Mouse (Mus musculus) kidney, embryonic 14.5 days (tissue): ENCODE results near the gene Ahctf1. TPM values are rescaled to one million over a fixed set of nuclear protein-coding genes. Genes with fewer than 3 reads are reported as not detected.

ENCODE experiments used
- ATAC-seq: fragments of 200-750 bp; cut with Nextera tagmentation; 2 replicates; pipeline ENCODE4 v1.8.0; 2017; ENCODE audit warnings: moderate number of reproducible peaks, mild to moderate bottlenecking, moderate TSS enrichment, moderate library complexity; ENCODE audit not compliant: low FRiP score, low TSS enrichment
- H3K27ac ChIP-seq: fragments of 300-500 bp; sonication (generic); 2 replicates; pipeline ENCODE4 v1.5.1; 2014; ENCODE audit warnings: low read depth, mild to moderate bottlenecking, low read length, moderate library complexity, mixed read lengths
- H3K27me3 ChIP-seq: fragments of 300-500 bp; sonication (generic); 2 replicates; pipeline ENCODE4 v1.6.1; 2014; ENCODE audit warnings: mild to moderate bottlenecking, low read length; ENCODE audit not compliant: control insufficient read depth, insufficient read depth
- H3K36me3 ChIP-seq: fragments of 300-500 bp; sonication (generic); 2 replicates; pipeline ENCODE4 v1.6.1; 2014; ENCODE audit warnings: low read length, mixed read lengths; ENCODE audit not compliant: control insufficient read depth, insufficient read depth
- H3K4me1 ChIP-seq: fragments of 300-500 bp; sonication (generic); 2 replicates; pipeline ENCODE4 v1.6.1; 2014; ENCODE audit warnings: low read length, mixed read lengths; ENCODE audit not compliant: control insufficient read depth, insufficient read depth
- H3K4me2 ChIP-seq: fragments of 300-500 bp; sonication (generic); replicated peaks from 2 replicates; pipeline ENCODE4 v1.6.1; 2014; ENCODE audit warnings: low read depth, mild to moderate bottlenecking, low read length
- H3K4me3 ChIP-seq: fragments of 300-500 bp; sonication (generic); 2 replicates; pipeline ENCODE4 v1.5.1; 2014; ENCODE audit warnings: mild to moderate bottlenecking, low read length
- H3K9ac ChIP-seq: fragments of 300-500 bp; sonication (generic); 2 replicates; pipeline ENCODE4 v1.6.1; 2014; ENCODE audit warnings: low read depth, mild to moderate bottlenecking, low read length, moderate library complexity
- H3K9me3 ChIP-seq: fragments of 300-500 bp; sonication (generic); 2 replicates; pipeline ENCODE4 v1.6.1; 2016; ENCODE audit warnings: low read length; ENCODE audit not compliant: control insufficient read depth
- WGBS: fragments of 180-500 bp; shearing (Covaris S2); extraction: QIAGEN DNeasy Blood & Tissue Kit; methylation state at CpG from one replicate; pipeline ENCODE4 v1.1.7; 2014; 5-methylcytosine and 5-hydroxymethylcytosine counted together
- polyA plus RNA-seq: library from polyadenylated mRNA; unstranded; fragments of >200 nt; fragmentation: Nextera tagmentation; extraction: Ambion mirVana; gene quantifications from 2 replicates; pipeline ENCODE4 v1.2.1, GENCODE M21; 2014

Ahctf1 gene
- polyA plus RNA-seq, 1 experiment from 2014 or later: 41.3 TPM

DNA sequence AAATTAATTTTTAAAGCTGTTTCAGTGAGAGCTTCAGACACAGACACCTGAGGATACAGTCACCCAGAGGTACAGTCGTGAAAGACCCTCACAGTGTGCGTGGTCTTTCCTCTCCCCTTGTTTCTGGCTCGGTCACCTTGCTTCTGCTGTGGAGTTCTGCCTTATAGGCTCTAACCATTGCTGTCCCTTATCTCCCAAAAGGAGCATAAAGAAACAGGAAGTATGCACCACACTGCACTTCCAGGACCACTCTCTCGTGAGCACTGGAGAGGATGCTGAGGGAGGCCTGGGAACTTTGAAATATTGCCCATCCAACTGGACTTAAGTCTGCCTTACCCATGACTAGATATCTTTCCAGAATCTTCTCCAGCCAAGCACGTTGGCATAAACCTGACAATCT is 92.7 kb downstream of the Ahctf1 start:
- WGBS: 84% methylated on average over 5 of the region's 5 CpGs
- Histone ChIP-seq H3K4me3 (no peak overlapping the region), H3K4me1 (no peaks in the 10 kb centered on the region)

DNA sequence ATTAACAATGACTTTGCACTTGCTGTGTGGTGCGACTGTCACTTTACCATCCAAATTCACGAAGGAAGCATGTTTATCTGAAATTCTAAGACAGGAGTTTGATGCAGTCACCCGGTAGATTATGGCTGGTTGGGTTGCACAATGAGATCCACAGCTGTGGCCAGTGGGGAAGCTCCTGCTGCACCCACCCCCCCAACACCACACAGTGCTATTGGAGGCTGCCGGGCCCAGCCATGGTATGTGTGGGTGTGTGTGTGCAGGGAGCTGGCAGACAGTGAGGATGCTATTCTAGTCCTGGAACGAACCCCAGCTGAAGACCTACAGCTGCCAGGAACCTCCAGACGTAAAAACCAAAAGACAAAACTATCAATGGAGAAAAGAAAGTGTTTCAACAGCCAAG is 94.1 kb downstream of the Ahctf1 start:
- Histone ChIP-seq H3K9ac (no peak overlapping the region), H3K4me3 (no peak overlapping the region), H3K27ac (no peak overlapping the region), H3K27me3 (no peaks in the 10 kb centered on the region), H3K9me3 (no peaks in the 10 kb centered on the region), H3K36me3 (no peaks in the 10 kb centered on the region), H3K4me1 (no peaks in the 10 kb centered on the region), H3K4me2 (no peak overlapping the region)
- 72% methylated on average over 6 of the region's 6 CpGs for WGBS
- no peak for ATAC-seq

More for the DNA sequence above, 92.7 kb downstream of the Ahctf1 start:
- H3K9me3 ChIP-seq: no peaks in the 10 kb centered on the region
- no peaks in the 10 kb centered on the region for H3K27me3 ChIP-seq
- H3K36me3 ChIP-seq: no peaks in the 10 kb centered on the region
- ATAC-seq: no peak
- H3K27ac ChIP-seq: no peak overlapping the region
- no peak overlapping the region for H3K9ac ChIP-seq
- no peak overlapping the region for H3K4me2 ChIP-seq

GRCm38 (mm10) chr1:179705154-179705553 is 98.3 kb downstream of the Ahctf1 start:
- 91% methylated on average over 6 of the region's 6 CpGs for WGBS
- H3K9me3 ChIP-seq: no peaks in the 10 kb centered on the region
- no peaks in the 10 kb centered on the region for H3K4me1 ChIP-seq
- H3K4me2 ChIP-seq: no peak overlapping the region
- H3K36me3 ChIP-seq: no peaks in the 10 kb centered on the region
- no peak overlapping the region for H3K9ac ChIP-seq
- no peaks in the 10 kb centered on the region for H3K27me3 ChIP-seq
- no peak overlapping the region for H3K4me3 ChIP-seq
- no peak overlapping the region for H3K27ac ChIP-seq
- ATAC-seq: no peak

DNA sequence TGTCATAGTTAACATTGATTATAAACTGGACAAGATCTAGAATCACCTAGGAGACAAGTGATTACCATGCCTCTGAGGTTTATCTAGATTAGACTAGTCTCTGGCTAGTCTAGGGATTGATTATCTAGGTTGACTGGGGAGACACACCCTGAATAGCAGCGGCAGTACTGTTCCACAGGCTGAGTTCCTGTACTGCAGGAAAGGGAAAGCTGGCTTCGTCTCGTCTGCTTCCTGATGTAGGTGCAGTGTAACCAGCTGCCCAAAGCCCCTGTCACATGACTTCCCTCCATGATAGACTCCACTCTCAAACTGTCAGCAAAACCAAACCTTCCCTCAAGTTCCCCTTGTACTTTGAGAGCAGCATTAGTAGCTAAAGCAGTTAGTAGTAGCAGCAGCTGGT is 99.3 kb downstream of the Ahctf1 start:
- Histone ChIP-seq H3K36me3 (no peaks in the 10 kb centered on the region), H3K27me3 (no peaks in the 10 kb centered on the region), H3K9ac (no peak overlapping the region), H3K4me3 (no peak overlapping the region), H3K4me1 (no peaks in the 10 kb centered on the region), H3K4me2 (no peak overlapping the region), H3K9me3 (no peaks in the 10 kb centered on the region), H3K27ac (no peak overlapping the region)
- ATAC-seq: no peak
- WGBS: 58% methylated on average over 3 of the region's 3 CpGs

Other genes starting within 250 kb of the Ahctf1 start
- gene Sccpdh, start 135.5 kb downstream of the Ahctf1 start, polyA plus RNA-seq: 70.7 and 74.6 TPM in 2 replicates
- gene Kif28, start 58.4 kb downstream of the Ahctf1 start, polyA plus RNA-seq: not detected in 2 replicates
- 0.43 TPM in 1 of 2 replicates, not detected in the other for gene Gm10518, start 304 bp downstream of the Ahctf1 start, polyA plus RNA-seq
- gene Cdc42bpa, start 156.8 kb upstream of the Ahctf1 start, polyA plus RNA-seq: 15.2 and 19.7 TPM in 2 replicates